Mouse (Mus musculus): Measurements from ENCODE around the gene Plg. TPM values are rescaled to one million over a fixed set of nuclear protein-coding genes. Genes with fewer than 3 reads are reported as not detected.
A peak's percentile ranks its signal among the peaks of the same experiment; 100 is the strongest.

Plg gene
- total RNA-seq, 2 experiments from 2014 or later, result 0.12 to 1.1 TPM

DNA sequence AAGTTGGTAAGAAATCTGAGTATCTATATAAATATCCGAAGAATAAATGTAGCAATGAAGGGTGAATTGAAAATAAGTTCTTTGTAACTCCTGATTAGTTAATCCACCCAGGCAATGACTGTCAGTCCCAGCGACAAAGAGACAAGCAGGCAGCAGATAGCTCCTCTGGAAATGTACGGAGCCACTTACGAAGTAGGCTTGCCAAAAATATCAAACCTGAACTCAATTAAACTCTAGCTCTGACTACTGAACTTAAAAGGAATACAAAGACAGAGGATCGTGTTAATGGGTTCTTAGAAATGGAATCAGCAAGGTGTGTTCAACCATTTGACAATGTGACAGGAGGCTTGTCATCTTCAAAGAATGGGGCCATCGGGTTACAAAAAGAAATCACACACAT is 75.3 kb downstream of the Plg start:
- no peak for DNase-seq

DNA sequence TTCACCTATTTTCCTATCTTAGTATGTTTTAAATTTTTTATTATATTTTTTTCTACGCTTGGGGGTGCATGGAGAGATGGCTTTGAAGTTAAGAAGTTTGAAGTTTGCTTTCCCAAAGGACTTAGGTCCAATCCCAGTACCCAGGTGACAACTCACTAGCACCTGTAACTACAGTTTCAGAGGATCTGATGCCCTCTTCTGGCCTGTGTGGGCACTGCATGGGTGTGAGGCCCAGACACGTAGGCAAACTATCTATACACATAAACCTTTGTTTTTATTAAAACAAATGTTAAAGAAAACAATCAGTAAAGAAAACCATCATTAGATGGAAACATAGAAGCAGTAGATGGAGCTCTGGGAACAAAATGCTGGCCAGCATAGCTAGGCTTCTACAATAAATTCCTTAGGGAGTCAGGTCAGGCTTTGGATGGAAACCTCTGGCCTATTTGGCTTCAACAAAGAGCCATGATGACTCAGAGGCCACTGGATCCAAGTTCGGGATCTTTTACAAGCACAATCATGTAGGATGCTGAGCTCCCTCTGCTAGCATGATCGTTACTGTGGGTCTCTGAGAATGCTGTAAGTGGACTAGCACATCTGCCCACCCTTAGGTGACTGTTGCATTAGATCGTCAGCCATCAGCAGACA is 76.9 kb downstream of the Plg start:
- peak; percentile 35 for DNase-seq

DNA sequence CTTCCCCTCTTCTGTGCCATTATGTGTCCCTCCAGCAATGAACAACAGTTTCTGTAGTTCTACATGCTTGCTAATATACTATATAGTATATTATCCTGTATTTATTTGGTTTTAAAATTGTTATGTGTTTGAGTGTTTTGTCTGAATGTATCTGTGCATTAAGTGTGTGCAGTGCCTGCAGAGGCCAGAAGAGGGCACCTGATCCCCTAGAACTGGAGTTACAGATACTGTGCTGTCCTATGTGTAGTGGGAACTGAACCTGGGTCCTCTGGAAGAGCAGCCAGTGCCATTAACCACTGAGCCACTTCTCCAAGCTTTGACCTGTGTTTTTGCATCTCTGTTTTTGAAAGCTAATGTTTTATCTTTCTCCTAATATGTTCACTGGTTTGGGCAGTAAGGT is 82.8 kb downstream of the Plg start:
- no peak for DNase-seq

DNA sequence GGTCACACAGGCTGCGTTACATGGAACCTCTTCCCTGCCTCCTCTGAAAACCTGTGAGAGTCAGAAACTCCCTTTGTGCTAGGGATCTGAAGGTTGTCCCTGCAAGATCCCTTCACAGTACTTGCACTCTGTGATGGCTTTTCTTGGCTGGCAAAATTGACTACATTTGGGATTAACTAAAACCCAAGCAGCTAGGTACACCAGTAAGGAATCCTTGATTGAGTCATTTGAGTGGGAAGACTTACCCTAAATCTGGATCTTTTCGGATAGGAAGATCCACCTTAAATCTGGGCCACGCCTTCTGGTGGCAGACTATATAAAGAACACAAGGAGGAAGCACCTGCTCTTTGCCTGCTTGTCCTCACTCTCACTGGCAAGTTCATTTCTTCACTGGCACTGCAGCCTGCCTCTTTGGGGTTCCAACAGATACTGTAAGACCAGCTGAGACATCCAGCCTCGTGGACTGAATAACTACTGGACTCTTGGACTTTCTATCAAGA is 88.1 kb downstream of the Plg start:
- no peak for DNase-seq

DNA sequence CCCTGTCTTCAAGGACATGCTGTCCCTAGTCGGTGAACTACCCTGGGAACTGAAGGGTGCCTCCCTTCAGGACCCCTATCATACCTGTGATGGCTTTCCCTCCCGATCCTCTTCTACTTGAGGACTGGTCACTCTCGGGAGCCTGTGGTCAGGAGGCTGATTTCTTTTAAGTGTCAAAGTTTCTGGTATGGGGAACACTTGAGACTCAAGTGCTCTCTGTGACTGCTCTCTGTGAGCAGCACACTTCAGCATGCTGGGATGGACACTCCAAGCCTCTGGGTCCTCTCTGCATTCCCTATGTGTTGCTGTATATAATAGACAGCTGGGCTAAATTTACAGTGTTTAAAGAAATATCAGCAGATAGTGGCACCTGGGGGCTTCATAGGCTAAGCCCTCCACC is 89.2 kb downstream of the Plg start:
- DNase-seq, result no peak

DNA sequence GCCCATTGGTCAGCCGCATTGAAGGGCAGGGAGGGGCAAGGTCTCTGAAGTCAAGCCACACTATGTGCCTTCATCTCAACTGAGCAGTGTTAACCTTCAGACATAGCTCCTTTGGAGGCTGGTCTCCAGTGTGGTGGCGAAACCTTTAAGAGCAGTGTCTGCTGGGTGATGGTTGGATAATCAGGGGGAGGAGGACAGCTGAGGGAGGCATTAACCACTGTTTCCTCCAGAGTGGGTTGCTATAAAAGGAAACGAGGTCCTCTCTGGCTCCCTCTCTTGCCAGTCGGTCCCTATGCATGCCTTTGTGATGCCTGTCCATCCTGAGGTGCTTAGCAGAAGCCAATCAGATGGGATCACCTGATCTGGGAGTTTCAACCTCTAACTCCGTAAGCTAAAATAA is 90.3 kb downstream of the Plg start:
- no peak for DNase-seq

Other genes starting within 250 kb of the Plg start
- gene Map3k4, start 59.8 kb upstream of the Plg start, total RNA-seq (2021), result 10 to 100 TPM; 21.8 to 26.6 TPM
- 1 to 10 TPM; 4.5 to 6.3 TPM for gene Slc22a3, start 129.1 kb downstream of the Plg start, total RNA-seq (2021)
- not detected for gene Slc22a2, start 205.5 kb downstream of the Plg start, total RNA-seq (2021)